Mouse (Mus musculus) induced T-regulatory cell, adult 2 months (primary cell): Measurements from ENCODE around the gene Tasp1.
A peak's percentile ranks its signal among the peaks of the same experiment; 100 is the strongest.
"Not testable (repeated sequence)": the region's sequence is repeated elsewhere in the genome, so short reads cannot be mapped to it uniquely, and the experiment has no call there.

Experiments
- DNase-seq: peaks from one replicate; pipeline ENCODE4 v3.0.0-alpha.2; 2012; ENCODE audit warnings: low read depth

Tasp1 gene

DNA sequence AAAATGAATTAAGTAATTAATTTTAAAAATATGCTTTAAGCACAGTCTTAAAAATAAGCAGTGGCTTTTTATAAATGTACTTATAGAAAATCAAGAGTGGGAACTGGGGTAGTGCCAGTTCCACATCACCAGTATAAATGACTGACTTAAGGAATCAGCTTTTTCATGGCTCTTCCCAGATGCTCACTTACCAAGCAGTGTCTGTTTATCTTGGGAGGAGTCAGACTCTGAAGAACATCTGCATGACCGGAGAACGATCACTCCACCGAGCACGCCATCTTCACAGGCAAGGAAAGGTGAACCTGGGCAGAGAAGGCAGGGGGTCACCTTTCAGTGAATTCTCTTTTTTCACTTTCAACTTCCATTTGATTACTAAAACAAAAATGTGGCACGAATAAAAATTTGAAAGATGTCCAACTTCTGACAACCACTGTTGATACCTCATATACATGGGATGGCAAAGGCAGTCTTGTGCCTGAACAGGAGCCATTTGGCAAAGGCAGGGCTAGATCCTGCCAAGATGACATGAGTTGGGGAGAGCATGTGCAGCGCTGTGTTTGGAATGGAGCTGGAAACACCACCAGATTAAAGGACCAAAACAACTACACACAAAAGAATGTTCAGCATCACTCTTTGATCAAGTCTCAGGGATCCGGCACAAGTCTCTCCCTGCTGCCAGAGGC, 182.9 kb downstream of the Tasp1 start:
- DNase-seq = no peak

DNA sequence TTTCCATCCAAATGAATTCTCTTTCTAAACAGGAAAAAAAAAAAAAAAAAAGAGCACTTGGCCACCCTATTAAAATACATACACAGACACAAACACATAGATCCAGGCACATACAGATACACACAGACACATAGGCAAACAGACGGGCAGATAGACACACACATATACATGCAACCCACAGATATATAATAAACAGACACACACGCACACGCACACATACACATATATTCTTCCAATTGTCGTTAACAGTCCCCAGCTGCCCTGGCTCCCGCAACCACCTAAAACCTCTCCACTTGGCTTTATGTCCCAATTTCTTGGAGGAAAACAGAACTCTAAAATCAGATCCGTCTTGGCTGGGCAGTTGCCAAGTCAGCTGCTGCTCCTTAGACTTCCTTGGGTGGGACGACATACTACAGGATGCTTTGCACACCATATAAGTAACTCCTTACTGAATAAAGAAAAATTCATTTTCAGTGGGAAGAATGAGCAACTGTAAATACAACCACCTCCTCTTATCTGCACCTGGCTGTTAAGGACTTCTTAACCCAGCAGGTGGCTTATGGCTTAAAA, 188.5 kb downstream of the Tasp1 start:
- DNase-seq = no peak

DNA sequence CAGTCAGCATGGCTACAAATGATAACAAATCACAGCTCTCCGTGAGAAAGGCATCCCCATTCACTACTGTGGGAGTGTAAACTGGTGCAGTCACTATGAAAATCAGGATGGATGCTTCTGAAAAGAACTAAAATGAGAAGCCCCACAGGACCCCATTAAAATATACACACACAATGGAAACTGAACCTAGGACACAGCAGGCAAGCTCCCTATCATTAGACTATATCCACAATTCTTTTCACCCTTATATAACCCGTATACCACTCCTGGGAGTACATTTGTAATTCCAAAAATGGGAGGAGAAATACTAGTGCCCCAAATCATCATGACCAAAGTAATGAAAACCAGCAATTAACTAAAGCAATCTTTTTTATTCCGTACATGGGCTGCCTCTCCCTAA, 190.7 kb downstream of the Tasp1 start:
- DNase-seq = no peak

DNA sequence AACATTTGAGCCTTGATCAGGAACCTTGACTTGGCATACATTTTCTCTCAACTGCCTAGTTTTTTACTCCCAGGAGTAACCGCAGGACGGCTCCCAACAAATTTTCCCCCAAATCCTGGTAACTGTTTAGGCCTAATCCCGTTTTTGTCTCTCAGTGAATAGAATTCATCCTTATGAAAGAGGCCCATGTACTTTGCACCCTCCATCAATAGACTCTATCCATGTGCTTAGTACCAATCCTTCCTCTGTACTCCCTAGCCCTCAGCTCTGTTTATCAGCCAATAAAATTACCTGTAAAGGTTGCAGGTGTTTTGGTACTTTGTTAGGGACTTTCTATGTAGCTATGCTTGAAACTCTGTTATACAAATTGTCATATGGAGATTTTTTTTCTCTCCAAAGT, 192.4 kb downstream of the Tasp1 start:
- DNase-seq = no peak

DNA sequence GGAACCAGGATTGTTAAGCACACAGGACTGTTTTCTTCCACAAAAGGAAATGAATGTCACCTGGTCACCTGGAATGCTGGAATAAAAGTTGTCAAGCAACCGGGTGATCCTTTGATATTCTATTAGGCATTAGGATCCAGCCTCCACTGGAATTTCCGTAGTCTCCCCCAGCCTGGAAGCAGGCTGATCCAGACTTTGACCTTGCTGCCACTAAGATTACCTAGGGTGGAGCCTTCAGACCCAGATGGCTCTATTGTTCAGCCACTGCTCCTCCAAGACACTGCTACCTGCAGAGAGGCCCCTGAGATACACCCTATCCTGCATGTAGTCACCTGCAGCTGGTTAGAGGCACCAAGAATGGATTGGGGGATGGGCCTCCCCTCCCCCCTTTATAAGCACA, 192.8 kb downstream of the Tasp1 start:
- no peak for DNase-seq

DNA sequence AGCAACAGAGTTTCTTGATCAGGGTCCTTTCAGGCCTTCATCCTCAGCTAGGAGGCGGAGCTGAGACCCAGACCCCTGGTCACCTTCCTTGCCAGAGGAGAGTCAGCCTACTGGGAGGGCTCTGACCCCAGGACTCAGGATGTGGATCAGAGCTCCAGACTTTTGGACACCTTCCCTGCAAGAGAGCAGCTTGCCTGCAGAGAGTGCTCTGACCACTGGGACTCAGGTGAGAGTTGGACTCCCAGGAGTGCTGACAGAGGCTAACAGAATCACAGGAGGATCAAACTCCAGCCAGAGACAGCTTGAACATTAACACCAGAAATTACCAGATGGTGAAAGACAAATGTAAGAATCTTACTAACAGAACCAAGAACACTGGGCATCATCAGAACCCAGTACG, 197.5 kb downstream of the Tasp1 start:
- DNase-seq = not testable (repeated sequence)

DNA sequence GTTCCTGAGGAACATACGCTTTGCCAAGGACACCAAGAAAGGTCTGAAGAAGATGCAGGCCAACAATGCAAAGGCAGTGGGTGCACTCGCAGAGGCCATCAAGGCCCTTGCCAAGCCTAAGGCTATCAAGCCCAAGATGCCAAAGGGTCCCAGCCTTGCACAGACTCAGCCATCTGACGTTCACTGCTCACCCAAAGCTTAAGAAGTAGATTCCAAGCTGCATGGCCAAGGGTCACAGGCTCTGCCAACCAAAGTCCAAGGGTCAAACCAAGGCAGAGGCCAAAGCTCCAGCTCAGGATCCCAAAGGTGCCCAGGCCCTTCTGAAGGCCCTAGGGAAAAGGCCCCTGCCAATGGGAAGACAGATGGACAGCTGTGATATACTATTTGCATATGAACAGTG, 203.2 kb downstream of the Tasp1 start:
- not testable (repeated sequence) for DNase-seq

DNA sequence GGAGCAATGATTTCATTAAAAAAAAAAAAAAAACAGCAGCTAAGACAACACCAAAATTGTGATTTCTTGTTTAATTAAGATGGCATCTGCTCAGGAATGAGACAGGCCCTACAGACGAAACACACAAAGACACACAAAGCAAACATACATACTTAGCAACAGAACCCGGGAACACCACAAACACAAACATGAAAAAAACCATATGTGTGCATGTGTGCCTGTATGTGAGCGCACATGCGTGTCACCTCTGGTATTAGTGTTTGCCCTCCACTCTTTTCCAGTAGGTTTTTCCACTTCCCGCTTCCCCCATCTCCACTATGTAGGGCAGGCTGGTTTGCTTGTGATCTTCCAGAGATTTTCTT, 206.5 kb downstream of the Tasp1 start:
- no peak for DNase-seq

DNA sequence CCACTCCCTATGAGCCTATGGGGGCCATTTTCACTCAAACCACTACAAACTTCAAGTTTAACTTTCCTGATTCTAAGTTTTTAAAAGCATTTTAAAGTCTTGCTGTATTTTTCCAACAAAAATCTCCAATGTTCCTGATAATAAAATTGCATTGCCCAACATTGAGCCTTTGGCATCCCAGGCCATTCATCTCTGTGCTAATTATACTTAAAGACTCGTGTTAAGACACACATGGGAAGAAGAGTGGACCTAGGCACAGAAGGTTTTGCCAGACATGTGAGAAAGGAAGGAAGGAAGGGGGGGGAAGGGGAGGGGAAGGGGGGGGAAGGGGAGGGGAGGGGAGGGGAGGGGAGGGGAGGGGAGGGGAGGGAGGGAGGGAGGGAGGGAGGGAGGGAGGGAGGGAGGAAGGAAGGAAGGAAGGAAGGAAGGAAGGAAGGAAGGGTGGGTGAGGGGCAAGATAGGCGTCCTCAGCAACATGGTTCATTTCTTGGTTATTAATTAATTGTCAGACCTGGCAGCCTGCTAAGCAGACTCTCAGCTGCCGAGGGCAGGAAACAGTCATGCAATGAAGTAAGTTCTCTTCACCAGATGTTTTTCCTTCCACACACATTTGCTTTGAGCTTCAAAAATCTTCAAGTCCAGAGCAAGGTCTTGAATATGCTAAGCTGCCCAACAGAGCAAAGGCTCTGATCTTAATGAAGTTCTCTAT, 207.0 kb downstream of the Tasp1 start:
- no peak for DNase-seq

DNA sequence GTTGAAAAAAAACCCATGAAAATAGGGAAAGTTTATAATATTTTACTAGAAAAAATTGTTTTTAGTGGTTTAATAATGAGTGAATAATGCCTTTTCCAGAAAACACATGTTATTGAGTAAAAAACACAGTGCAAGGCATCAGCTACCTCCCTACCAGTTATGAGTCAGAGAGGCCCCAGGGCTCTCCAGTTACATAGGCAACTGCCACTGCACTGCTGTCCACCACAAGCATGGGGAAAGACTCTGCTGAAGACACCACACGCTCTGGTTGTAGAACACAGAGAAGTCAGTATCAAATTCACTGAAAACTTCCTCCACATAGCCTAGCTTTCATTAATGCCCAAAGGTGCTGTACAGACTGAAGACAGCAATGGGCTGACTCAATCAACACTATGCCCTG, 217.0 kb downstream of the Tasp1 start:
- DNase-seq = no peak

DNA sequence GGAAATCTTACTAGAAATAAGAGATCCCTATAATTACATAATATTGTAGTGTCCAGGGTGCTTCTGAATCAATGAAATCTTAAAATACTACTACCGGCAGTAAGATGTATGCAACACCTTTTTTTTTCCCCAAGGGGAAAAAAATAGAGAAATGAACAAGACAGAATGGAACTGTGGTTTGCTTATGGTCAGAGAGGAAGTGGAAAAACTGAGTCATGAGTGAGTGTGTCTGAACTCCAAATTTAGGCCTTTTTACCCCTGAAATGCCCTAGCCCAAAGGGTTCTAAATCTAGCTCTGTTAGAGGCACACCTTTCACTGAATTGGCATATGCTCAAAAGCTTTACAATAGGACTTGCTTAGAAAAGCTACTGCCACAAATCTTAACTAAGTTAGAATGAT, 225.2 kb downstream of the Tasp1 start:
- peak; percentile 71 for DNase-seq

DNA sequence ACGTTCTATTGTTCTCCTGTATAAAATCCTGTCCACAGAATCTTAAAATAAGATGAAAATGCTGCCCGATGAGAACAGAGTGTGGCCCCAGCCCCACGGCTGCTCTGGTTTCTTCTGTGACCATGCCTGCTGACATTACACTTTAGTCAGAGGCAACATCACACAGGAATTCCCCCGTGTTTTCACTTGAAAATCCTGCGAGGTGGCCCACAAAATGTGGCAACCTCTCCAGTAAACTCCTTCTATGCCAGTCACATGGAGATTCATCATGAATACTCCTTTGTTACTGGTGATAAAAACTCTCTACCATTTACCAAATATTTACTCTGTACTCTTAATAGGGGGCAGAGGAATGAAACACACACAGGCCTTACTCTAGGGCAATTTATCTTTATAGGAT, 225.7 kb downstream of the Tasp1 start:
- DNase-seq = peak; percentile 54

DNA sequence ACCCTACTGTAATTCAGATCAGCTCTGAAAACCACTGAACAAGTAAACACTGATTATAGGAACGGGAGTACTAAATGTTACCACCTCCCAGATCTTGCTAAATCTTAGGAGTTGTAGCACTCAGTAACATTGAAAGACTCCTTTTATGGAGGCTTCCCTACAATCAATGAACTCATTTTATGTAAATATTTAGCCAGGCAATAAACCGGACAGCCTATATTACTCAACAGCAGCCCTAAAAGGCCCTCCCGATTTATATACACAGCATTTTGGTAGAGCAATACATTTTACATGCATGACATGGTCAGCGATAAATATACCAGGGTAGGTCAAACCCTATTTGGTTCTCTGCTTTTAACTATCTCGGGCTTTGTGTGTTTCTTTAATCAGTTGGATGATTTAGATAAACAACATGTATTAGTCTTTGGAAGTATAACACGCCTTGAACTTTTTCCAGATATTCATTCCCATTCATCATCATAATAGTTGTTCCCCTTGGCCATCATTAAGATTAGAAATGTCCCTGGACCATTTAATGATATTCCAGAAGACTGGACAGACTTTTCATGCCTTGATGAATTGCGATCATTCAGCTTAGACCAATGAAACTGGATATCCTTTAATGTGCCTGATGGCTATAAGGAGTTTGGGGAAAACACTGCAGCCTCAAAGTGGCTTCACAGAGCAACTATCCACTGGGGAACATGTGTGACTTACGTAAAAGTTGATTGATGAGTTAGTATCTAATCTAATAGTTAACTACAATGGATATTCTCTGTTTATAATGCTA, 244.8 kb downstream of the Tasp1 start:
- DNase-seq = no peak

DNA sequence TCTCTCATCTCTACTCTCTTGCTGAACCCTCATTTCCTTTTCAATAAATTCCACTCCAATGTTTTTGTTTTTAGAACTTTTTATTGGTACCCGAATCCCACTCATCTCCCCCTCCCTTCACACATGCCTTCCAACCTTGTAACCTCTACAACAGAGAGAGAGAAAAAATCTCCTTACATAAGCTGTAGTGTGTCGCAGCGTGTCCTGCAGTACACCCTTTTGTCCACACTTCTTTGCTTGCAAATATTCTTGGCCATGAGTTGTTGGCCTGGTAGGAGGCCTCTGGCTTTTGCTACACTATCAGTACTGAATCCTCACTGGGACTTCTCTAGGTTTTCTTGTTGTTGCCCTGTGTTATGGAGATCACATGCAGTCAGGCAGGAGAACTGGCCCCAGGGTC, 249.3 kb downstream of the Tasp1 start:
- DNase-seq = no peak

DNA sequence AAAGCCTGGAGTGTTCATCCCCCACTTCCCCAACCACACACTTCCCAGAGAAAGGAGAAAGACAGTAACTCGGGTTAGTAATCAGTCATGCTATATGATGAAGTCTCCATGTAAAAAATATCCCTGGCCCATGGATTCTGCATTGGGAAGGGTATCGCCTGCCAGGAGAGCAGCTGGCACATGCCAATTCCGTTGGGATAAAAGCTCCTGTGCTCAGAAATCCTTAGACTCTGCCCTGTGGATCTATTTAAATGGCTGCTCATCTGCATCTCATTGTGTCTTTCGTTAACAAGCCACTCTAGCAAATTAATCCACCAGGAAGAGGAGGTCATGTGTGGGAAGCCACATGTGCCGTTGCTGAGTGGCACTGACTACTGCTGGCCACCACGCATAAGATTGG, 258.7 kb downstream of the Tasp1 start:
- DNase-seq = no peak

DNA sequence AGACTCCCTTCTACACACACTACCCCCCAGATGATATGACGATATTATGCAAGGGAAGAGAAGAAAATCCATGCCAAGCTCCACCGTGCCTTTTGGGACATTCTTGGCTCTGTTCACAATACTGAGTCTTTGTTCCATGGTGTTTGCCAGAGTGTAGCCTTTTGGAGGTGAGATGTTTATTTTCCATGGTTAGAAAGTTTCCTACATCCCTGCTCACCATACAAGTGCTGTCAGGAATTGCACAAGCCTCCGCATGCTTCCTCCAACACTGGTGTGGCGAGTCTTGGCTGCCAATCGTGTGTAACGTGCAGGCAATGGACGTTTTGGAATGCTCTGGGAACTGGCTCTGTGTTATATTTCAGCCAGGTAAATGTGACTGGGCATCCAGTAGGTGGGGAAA, 262.6 kb downstream of the Tasp1 start:
- DNase-seq = no peak

DNA sequence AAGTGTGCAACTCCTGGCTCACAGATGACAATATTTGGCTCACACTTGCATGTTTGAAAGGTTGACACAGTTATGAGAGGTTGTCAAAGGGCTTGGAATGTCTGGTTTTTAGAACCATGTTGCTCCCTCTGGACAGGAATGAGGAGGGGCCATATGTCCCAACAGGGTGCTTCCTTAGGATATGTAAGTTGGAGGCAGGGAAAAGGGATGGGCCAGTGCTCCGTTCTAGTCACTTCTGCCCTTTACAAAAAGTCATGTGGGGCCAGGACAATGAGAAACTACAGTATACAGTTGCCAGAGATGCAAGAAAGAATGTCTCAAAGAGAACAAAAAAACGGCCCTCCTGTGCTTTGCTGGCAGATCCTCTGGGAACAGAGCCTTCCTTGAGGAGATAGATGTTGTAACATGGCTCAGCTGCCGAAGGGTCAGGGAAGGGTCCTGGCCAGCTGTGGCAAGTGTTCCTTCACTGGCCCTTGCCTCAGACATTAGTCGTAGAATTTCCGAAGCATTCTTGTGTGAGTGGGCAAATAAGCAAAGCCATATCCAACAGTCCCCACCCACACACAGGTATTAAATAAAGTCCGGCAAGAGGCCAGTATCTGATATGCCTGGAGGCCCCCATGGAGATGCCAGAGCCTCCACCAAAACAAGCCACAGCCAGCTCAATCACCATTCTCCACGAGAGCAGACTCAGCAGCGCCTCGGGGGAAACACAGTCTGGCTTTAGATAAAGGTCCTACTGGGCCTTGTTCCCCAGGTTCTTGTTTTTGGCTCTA, 274.1 kb downstream of the Tasp1 start:
- DNase-seq = no peak

DNA sequence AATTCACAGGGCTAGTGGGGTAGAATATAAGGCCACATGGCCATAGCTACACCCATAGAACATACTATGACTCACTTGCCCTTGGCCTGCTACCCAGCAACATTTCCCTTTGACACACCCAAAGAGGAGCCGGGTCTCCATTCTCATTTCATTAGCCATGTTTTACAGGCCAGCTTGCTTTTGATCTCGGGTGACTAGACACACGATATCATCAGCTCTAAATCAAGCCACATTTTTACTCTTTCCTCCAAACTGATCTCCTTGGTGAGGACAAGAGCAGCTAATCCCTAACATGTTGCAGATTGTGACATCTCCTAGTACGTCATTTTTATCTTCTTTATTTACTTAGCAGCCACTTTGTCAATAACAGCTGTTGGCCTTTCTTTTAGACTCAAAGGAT, 277.9 kb downstream of the Tasp1 start:
- DNase-seq = no peak

DNA sequence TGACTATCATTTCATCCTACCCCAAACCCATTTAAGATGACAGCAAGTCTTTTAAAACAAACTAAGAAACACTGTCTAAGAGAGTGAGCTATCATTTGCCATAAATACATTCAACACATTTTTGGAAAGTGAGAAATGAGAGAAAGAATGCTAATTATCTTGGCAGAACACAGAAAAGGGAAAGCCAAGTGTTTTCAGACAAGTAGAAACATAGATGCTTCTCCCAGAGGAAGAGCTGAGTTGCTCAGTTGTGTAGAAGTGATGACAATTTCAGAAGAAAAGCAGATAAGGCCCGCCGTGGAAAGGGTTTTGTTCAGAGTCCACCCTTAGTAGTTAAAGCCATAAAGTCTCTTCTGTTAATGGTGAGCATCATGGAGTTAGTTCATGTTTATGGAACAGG, 281.7 kb downstream of the Tasp1 start:
- DNase-seq = no peak

DNA sequence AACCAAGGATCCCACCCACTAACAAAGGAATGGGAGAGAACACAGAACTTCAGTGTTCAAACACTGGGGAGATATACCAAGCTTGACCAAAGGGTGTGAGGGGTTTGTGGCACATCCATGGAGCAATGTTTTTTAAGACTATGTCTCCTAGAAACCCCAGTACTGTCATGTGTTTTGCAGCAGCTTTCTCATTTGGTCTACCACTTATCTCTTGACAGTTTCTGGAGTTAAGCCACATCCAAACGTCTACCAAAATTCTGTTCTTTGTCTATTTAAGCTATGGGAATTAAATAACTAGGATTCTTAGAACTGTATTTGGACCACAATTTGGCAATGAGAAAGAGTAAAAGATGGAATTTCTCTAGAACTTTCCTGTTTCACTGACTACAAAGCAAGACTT, 282.1 kb downstream of the Tasp1 start:
- no peak for DNase-seq
